Mouse (Mus musculus) small intestine, adult 2 months (tissue): ENCODE measurements at regions not wholly inside any gene's neighbourhood (a gene's known extent, or its start where the extent isn't known, plus 50 kb on each side); places are given as distances from the start of the nearest gene placed in this dataset.

Experiments
- CTCF ChIP-seq: fragments of 200-500 bp; IDR thresholded peaks from 2 replicates; pipeline ENCODE4 v1.5.1; 2012; ENCODE audit warnings: low read depth, mild to moderate bottlenecking, control low read depth, inconsistent platforms, low read length, moderate library complexity, mixed read lengths; ENCODE audit not compliant: insufficient replicate concordance, insufficient read length; ENCODE audit errors: extremely low read depth
- POLR2A ChIP-seq: fragments of 200-500 bp; IDR thresholded peaks from 2 replicates; pipeline ENCODE4 v1.6.1; 2012; ENCODE audit warnings: low read depth, mild to moderate bottlenecking, control low read depth, inconsistent platforms, low read length, moderate library complexity

DNA sequence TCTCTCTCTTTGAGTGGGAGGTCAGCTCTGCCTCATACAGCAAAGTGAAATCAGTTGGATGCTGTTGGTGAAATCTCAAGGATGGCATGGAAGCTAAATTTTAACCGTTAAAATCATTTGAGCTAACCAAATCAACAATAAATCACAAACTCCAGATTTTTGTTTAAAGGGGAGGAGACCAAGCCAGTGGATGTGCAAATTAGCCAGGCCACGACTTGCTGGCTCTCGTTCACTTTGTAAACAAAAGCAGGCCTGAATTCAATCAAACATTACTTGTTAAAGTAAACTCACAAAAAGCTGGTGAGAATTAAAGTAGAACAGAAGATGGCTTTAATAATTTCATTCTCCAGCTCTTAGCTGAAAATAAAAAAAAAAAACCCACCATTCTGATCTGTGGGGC lies 359.3 kb upstream of the Ddhd1 start:
- TF ChIP-seq CTCF (no peak), POLR2A (no peak)
